Mouse (Mus musculus) heart, adult 2 months (tissue): ENCODE results near the gene Rreb1.
"Not testable (repeated sequence)": the region's sequence is repeated elsewhere in the genome, so short reads cannot be mapped to it uniquely, and the experiment has no call there.

Experiments used
- CTCF ChIP-seq: fragments of 200-600 bp; IDR thresholded peaks from 2 replicates; pipeline ENCODE4 v1.8.1; 2022; ENCODE audit warnings: antibody characterized with exemption, mild to moderate bottlenecking, moderate library complexity
- EP300 ChIP-seq: fragments of 200-500 bp; IDR thresholded peaks from 2 replicates; pipeline ENCODE4 v1.6.1; 2011; ENCODE audit warnings: low read depth, low read length, control low read depth; ENCODE audit not compliant: insufficient read depth
- POLR2A ChIP-seq: fragments of 200-500 bp; IDR thresholded peaks from 2 replicates; pipeline ENCODE4 v1.6.1; 2011; ENCODE audit warnings: mild to moderate bottlenecking, low read depth, low read length, control low read depth; ENCODE audit not compliant: insufficient read depth

DNA sequence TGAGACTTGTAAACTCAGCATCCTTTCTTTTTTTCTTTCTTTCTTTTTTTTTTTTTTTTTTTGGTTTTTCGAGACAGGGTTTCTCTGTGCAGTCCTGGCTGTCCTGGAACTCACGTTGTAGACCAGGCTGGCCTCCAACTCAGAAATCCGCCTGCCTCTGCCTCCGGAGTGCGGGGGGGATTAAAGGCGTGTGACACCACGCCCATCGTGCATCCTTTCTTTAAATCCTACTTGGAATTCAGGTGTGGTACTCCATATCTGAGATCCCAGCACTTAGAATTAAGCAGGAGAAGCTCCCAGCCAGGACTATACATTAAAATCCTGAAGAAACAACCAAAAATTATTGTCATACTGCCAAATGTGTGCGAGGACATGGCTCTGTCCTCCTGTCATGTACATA is 57.6 kb downstream of the Rreb1 start:
- TF ChIP-seq CTCF, POLR2A, EP300: not testable (repeated sequence)
